Mouse (Mus musculus) spleen, adult 2 months (tissue): ENCODE results near the gene Daam2. TPM values are rescaled to one million over a fixed set of nuclear protein-coding genes. Genes with fewer than 3 reads are reported as not detected.

Source experiments
- DNase-seq, 2 experiments: peaks; one replicate each; pipeline versions ENCODE4 v3.0.0 to v3.0.0-alpha.2; 2012 to 2021; ENCODE audit warnings: low spot score in 2 of 2, low read depth in 1 of 2
- H3K27ac ChIP-seq: fragments of 200-500 bp; 2 replicates; pipeline ENCODE4 v1.5.1; 2012; ENCODE audit warnings: low read length, inconsistent platforms; ENCODE audit not compliant: insufficient read depth
- H3K27me3 ChIP-seq: fragments of 200-500 bp; 2 replicates; pipeline ENCODE4 v1.6.1; 2012; ENCODE audit warnings: mild to moderate bottlenecking, moderate library complexity, low read length, inconsistent platforms; ENCODE audit not compliant: control insufficient read depth, insufficient read depth
- H3K36me3 ChIP-seq: fragments of 200-500 bp; 2 replicates; pipeline ENCODE4 v1.6.1; 2012; ENCODE audit warnings: mild to moderate bottlenecking, low read length, inconsistent platforms; ENCODE audit not compliant: control insufficient read depth, insufficient read depth
- H3K4me1 ChIP-seq: fragments of 200-500 bp; 2 replicates; pipeline ENCODE4 v1.6.1; 2011; ENCODE audit warnings: inconsistent platforms; ENCODE audit not compliant: control insufficient read depth, insufficient read depth, insufficient read length
- H3K4me3 ChIP-seq: fragments of 200-500 bp; 2 replicates; pipeline ENCODE4 v1.5.1; 2011; ENCODE audit warnings: mild to moderate bottlenecking, inconsistent platforms; ENCODE audit not compliant: insufficient read depth, insufficient read length; ENCODE audit errors: extremely low read depth
- CTCF ChIP-seq: fragments of 200-500 bp; IDR thresholded peaks from 2 replicates; pipeline ENCODE4 v1.5.1; 2011; ENCODE audit warnings: mild to moderate bottlenecking, inconsistent platforms; ENCODE audit not compliant: insufficient read depth, insufficient read length, insufficient replicate concordance; ENCODE audit errors: extremely low read depth
- POLR2A ChIP-seq: fragments of 200-500 bp; IDR thresholded peaks from 2 replicates; pipeline ENCODE4 v1.6.1; 2011; ENCODE audit warnings: low read depth, low read length, inconsistent platforms
- WGBS: fragments of 180-500 bp; shearing (Covaris S2); methylation state at CpG from one replicate; pipeline ENCODE4 v1.1.7; 2018; 5-methylcytosine and 5-hydroxymethylcytosine counted together
- polyA plus RNA-seq: library from polyadenylated mRNA; depleted of rRNA; stranded (reverse); fragments of >200 nt; gene quantifications from 2 replicates; pipeline ENCODE4 v1.2.3, GENCODE M21; 2012

Gene Daam2
- polyA plus RNA-seq, 1 experiment = 3.1 TPM

DNA sequence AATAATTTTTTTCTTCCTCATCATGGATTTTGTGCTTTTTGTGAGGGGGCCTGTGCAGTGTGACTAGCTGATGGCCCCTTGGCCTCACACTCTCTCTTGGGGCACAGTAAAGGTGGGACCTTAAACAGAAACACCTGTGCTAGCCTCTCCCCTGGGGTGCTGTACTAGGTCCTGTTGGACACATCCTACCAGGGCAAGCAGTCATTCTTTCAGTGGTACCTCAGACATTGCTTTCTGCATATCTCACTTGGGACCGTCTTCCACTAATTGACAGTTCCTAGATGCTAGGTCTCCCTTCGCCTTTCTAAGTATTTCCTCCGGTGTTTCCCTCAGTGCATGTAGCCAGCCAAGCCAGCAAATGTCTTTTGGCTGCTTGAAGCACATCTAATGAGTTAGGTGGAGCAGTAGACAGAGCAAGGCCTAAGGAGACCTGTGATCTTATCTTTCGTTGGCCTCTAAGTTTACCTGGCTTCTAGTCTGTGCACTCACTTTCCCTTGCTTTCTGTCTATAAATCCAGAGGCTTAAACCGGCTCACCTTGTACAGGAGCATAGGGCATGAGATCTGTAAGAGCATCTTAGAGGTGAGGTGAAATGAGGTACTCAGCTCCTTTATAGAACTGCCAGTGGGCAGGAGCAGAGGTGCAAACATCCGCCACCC lies 134.5 kb downstream of the Daam2 start:
- H3K4me3 ChIP-seq = no peak overlapping the region
- no peaks in the 10 kb centered on the region for H3K27me3 ChIP-seq
- H3K4me1 ChIP-seq = peaks cover 8% of the 10 kb centered on the region; the same call in 1 of the 2 replicates
- peak overlapping the region; percentile 8; the same call in 1 of the 2 replicates for H3K27ac ChIP-seq
- peaks cover 3% of the 10 kb centered on the region; the same call in 1 of the 2 replicates for H3K36me3 ChIP-seq
- TF ChIP-seq POLR2A (no peak), CTCF (no peak)
- no peak for DNase-seq
- WGBS = 83% methylated on average over 6 of the region's 6 CpGs

DNA sequence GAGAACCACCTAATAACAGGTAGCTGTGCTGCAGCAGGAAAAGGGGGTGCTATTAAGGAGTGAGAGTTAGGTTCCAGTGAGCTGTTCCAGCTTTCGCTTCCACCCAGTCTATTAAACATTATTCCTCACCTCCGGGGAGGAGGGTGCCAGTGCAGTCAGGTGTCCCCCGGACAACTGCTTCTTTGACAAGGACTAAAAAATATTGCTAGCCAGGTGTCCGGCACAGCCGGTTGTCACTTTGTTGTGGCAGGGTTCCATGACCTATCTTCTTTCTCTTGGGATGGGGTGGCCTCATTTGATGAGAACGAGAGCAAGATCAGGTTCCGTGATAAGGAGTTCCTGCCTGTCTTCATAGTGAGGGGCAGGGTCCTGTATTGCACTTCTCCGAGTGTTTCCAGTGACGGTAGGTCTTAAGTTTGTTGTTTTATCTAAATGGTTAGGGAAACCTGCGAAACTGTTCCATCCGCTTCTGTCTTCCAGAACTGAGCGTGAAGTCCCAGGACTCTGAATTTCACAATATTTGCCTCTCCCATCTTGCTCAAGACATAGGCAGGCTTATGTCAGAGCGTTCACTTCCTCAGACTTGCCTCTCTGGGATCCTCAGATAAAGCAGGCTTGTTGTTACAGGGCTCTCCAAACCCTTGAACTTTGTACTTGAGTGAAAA lies 135.3 kb downstream of the Daam2 start:
- 21% methylated on average over 13 of the region's 13 CpGs for WGBS
- Histone ChIP-seq H3K4me1 (peaks cover 8% of the 10 kb centered on the region; the same call in 1 of the 2 replicates), H3K27ac (peak overlapping the region; percentile 73), H3K36me3 (peaks cover 1% of the 10 kb centered on the region; the same call in 1 of the 2 replicates), H3K4me3 (peak overlapping the region; percentile 81), H3K27me3 (no peaks in the 10 kb centered on the region)
- DNase-seq = no peak
- TF ChIP-seq POLR2A (no peak), CTCF (no peak)

- peak; percentile 91 for TF ChIP-seq POLR2A
- TF ChIP-seq CTCF = no peak
- peak; percentile 78 to 93 for DNase-seq
- under 1% methylated on average over 26 of the region's 28 CpGs for WGBS
- Histone ChIP-seq H3K27me3 (no peaks in the 10 kb centered on the region), H3K4me1 (peaks cover 8% of the 10 kb centered on the region; the same call in 1 of the 2 replicates), H3K36me3 (no peaks in the 10 kb centered on the region), H3K27ac (peak within 1 kb of the TSS; percentile 73), H3K4me3 (peak within 1 kb of the TSS; percentile 81)
Measured at GRCm38 (mm10) chr17:49428239-49428688, 135.9 kb downstream of the Daam2 start, which contains the start of gene Mocs1. Gene Mocs1, plus strand, starts transcription at chr17:49428362.

DNA sequence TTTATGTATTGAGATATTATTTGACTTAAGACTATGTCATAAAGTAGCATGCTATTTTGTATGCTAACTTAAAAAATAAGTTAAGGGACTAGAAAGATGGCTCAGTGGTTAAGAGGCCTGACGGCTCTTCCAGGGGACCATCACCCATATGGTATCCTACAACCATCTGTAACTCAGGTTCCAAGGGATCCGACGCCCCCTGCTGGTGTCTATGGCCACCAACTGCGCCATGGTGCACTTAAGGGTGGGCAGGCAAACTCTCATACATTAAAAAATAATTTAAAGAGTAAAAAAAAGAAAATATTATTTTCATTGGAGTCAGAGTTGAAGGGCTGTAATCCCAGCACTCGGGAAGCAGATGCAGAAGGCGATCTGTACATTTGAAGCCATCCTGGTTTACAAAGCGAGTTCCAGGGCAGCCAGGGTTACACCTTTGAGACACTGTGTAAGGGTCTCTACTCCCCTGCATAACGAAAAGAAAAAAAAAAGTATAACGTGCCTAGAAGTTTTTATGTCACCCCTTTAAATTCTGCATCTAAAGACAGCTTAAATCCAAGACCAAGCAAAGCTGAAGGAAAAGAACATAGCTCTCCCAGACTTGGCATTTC lies 136.4 kb downstream of the Daam2 start:
- no peaks in the 10 kb centered on the region for H3K36me3 ChIP-seq
- 23% methylated on average over 9 of the region's 9 CpGs for WGBS
- H3K27ac ChIP-seq = no peak overlapping the region
- TF ChIP-seq POLR2A = no peak
- TF ChIP-seq CTCF = no peak
- no peak overlapping the region for H3K4me3 ChIP-seq
- H3K4me1 ChIP-seq = peaks cover 8% of the 10 kb centered on the region; the same call in 1 of the 2 replicates
- no peaks in the 10 kb centered on the region for H3K27me3 ChIP-seq
- peak in 1 of 2 experiments; percentile 26 for DNase-seq

DNA sequence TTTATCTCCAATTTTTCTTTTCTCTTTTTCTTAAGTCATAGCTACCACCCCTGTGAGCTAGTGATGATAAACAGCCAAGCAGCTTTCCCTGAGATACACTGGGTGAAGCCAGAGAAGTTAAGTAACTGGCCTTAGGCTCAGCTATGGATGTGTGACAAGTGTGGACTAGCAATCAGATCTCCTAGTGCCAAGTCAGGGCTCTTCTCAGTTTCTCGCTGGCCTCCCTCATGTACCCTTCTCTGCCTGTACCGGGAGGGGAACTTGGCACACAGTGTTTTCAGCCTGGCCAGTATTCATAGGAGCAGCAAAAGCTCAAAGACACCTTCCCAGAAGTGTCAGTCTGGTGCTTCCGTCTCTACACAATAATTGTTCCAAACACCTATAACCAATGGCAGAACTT lies 140.3 kb downstream of the Daam2 start:
- Histone ChIP-seq H3K27ac (no peak overlapping the region), H3K4me3 (no peak overlapping the region), H3K36me3 (no peaks in the 10 kb centered on the region), H3K4me1 (no peaks in the 10 kb centered on the region), H3K27me3 (no peaks in the 10 kb centered on the region)
- DNase-seq = no peak
- 90% methylated on average over 3 of the region's 3 CpGs for WGBS
- no peak for TF ChIP-seq POLR2A
- no peak for TF ChIP-seq CTCF

DNA sequence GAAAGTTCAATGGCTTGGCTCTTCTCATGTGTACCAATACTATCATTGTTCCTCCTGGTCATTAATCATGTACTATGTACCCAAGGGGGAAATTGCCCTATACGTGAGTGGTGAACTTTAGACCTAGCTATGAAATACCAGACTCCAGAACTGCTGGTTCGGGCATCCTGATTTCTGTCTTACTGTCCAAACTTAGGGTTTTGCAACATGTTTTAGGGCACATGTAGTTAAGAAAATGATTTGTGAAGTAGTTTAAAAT lies 141.1 kb downstream of the Daam2 start:
- H3K27me3 ChIP-seq = no peaks in the 10 kb centered on the region
- no peaks in the 10 kb centered on the region for H3K36me3 ChIP-seq
- H3K27ac ChIP-seq = no peak overlapping the region
- TF ChIP-seq POLR2A (no peak), CTCF (no peak)
- DNase-seq = no peak
- H3K4me1 ChIP-seq = no peaks in the 10 kb centered on the region
- H3K4me3 ChIP-seq = no peak overlapping the region
- WGBS = 89% methylated on average over 2 of the region's 2 CpGs
